Mouse (Mus musculus) lung, postnatal 4 days (tissue): ENCODE results near the gene Gad1.

Source experiments
- DNase-seq, 2 experiments: peaks; one replicate each; pipeline ENCODE4 v3.0.0; 2021

Gad1 gene

GRCm38 (mm10) chr2:70564646-70565315, 11.9 kb downstream of the Gad1 start:
- DNase-seq = no peak

DNA sequence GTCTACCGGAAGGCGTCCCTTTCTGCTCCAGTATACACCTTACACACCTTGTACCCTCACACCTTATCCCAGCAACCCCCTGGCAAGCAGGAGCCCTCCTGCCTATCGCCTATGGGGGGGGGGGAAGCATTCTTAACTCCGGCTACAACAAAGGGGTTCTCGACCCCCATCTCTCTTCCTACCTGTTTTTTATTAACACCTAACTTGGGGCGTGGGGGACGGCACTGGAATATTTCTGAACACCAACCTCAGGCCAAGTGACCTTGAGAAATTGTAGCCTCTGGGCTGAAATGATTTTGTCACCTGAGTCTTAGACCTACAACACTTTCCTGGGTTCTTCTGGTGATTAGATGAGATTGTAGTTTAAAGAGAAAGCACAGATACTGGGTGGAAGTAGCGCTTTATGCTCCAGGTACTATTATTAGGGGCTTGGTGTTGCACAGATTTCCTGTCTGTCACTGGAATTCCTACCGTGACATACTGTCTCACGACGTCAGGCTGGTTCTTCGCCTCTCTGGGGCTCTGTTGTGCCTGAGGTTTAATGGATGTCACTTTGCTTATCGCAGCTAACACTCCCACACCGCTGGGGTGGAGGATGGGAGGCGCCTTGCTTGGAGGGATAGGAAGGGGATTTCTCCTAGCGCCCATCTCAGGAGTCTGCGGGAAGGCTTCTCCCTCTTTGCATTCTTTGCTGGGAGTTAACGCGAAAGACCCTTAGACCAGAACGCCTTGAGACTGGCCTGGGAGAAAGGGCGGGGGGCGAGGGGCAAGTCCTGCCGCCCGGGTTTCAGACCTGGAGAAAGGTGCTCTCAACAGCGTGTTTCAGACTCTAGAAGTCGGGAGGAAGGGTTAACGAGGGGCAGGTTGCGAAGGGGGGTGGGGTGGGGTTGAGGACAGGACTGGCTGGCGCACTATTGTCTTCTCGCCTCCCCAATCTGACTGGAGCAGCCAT, 13.1 kb downstream of the Gad1 start:
- DNase-seq = no peak

DNA sequence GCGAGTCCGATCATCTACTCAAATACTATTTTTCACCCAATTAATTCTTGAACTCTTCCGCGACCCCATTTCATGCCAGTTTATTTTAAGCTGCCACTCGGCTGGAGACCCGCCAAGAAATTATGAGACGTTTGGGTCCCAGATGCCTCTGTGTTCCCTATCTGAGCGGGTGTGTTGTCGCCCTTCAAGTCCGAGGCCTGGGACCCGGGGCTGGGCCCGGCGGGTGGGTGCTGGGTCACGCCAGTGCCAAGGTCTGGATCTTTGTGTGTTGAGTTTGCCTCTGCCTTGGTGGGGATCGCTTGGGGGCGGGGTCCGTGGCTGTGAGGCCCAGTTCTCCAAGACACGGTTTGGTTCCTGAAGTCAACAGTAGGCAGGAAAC, 13.7 kb downstream of the Gad1 start:
- peak in 1 of 2 experiments; percentile 45 for DNase-seq

DNA sequence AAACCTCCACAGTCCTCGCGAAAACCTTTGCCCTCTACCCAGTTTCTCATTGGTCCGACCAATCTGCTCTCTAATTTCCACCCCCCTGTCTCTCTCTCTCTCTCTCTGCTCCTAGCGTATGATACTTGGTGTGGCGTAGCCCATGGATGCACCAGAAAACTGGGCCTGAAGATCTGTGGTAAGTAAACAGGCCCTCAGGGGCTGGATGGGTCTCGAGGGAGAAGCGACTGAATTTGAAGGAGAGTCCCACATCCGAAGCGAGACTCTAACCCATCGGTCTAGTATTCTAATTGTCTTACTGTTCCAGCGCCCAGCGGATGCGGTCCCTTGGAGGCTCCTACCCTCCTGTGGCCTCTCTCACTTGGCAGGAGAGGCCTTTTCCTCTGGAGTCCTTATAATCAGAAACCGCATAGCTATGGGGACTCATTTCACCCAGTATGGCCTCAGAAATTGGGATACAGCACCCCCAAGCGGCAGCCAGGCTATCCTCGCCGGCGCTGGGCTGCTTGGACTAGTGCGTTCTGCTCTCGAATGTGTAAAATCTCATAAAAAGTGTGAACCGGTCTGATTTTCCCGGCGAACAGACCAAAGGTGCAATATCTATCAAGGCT, 14.3 kb downstream of the Gad1 start:
- DNase-seq = peak; percentile 65 to 66

DNA sequence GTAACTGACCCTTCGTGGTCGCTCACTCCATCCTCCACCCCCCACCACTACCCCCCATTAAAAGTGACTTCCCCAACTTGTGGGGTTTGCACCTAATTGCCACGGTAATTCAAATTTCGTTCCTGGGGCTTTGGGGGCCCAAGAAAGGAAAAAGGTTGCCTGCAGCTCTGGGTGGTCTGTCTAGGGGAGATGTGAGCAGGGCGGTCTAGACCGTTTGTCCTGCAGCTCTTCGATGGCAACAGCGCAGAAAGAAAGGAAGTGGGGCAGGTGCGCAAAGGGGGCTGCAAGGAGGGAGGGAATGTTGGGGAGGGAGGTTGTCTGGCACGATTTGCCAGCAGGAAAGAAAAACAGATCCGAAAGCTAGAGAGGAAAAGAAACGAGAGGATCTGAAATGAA, 14.8 kb downstream of the Gad1 start:
- no peak for DNase-seq

DNA sequence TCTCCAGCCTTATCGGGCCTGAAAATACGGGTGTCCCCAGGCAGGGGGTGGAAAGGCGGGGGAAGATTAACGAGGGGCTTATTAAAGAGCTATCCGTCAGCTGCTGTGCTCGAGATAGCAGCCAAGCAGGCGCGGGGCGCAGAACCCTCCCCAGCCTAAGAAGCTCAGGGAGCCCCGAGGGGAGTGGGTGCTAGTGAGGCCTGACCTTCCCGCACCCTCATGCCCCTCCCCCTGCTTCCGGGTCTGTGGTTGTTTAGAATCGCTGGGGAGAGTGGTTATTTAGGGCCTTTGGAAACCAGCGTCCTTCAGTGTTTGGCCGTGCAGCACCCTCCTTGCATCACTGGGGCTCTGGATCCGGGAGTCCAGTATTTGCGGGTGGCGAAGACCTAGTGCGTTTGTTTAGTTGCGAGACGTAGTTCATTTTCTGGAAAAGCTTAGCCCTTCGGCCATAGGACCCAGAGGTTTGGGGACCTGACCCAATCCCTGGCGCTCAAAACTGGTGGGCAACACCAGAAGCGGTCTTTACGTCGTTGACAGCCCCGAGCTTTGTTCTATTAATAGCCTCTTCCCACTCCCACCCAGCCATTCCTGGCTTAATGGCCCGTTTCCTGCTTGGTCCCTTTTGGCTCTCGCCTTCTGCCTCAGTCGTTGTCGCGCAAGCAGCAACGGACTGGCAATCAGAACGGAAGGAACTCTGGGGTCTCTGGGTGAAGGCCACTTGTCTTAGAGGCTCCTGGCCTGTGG, 15.5 kb downstream of the Gad1 start:
- peak; percentile 40 to 52 for DNase-seq

DNA sequence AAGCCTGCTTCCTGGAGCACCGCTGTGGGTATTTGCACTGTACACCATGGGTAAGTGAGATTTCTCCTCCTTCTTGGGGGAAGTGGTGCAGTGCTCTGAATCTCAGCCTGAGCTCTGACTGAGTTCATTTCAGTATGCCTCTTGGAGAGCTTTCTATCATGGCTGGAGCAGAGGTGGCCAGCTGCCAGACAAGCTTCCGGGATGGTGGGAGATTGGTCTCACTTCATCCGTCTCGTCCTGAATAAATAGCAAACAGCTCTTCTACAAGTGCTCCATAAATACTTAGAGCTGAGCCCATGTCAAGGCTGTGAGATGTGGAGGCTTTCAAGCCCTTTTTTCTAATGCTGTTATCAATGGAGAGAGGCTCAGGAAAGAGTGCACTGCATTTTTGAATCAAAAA, 18.8 kb downstream of the Gad1 start:
- peak; percentile 35 to 66 for DNase-seq

DNA sequence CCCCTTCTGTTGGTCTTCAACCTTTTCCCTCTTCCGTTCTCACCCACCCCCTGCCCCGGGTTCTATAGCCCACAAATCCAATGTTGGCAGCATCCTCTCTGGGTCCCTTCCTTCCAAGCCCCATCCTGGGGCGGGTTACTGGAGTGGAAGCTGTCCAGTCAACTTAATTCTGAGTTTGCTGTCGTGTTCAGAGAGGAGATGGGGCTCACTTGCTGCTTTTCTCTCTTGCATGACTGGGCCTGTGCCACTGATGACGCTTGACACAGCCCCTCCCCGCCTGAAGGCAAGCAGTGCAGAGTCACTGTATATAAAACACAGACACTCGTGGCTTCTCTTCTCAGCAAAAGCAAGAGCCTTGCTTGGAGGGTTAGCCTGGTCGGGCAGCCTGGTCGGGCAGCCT, 19.4 kb downstream of the Gad1 start:
- peak; percentile 27 to 36 for DNase-seq

DNA sequence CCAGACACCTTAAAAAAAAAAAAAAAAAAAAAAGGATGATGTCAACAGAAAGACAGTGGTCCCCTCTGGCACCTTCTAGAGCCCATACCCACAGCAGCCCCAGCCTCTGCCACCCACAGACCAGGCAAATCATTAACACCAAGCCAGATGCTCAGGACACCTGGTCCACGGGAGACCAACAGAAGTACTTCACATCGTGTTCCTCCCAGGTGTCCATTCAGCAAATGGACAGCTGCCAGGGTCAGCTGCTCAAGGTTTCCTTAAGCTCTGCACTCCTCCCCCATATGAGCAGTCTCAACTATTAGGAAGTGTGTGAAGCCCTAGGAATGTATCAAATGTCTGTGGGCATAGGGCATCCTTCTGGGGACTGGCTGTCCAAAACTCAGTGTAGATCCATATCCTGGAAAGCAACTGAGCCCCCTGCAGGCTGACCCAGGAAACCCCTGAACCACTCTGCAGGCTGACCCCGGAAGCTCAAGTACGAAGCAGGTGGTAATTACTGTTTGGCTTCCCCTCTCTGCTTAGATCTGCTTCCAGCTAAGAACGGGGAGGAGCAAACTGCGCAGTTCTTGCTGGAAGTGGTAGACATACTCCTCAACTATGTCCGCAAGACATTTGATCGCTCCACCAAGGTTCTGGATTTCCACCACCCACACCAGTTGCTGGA, 20.8 kb downstream of the Gad1 start:
- no peak for DNase-seq

DNA sequence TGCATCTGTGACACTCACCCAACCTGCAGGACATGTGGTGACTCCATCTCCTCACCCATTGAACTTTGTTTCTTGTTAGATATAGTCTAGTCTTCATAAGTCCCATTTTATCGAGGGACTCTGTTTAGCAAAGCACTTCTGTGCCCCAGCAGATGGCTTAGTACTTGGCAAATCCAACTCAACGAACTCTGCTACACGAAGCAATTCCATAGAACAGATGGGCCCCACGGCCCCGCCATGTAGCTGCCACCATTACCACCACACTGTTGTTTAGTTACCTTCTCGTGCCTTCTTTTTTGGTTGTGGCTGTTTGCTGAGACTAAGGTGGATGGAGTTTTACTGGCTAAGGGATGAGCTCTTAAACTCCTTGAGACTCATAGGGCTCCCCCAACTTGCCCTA, 35.3 kb downstream of the Gad1 start:
- no peak for DNase-seq

DNA sequence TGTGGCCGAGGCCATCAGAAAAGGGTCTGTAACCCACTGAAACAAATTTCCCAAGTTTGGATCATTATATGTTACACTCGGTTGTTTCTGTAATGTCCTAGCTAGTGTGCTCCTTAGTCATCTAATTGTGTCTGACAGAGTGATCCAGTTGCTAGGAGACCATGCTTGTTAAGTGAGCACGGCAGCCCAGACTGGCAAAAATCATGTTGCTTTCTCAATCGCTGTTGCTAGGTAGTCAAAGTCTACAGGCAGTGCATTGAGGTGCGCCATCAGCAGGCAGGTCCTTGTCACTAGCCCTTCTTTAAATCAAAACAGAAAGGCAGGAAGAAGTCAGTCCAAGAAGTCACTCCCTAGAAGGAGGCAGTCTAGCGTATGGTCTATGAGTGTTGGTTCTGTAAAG, 39.6 kb downstream of the Gad1 start:
- no peak for DNase-seq

DNA sequence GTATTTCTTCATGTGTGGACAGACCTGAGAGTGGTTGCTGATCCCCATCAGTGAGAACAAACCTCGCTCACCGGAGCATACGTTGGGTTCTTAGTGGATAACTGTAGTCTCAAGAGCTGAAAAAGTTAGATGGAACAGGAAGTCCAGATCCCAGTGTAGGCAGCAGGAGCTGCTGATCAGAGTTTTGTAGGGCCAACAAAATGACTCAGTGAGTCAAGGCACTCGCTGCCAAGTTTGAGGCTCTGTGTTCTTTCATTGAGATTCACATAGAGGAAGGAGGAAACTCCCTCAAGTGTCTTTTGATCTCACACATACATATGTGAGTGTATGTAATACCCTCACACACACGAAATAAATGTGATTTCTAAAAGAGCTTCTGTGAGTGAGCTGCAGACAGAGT, 40.8 kb downstream of the Gad1 start:
- no peak for DNase-seq

- no peak for DNase-seq
These were observed 43.0 kb downstream of the Gad1 start for GRCm38 (mm10) chr2:70595896-70596295.

- no peak for DNase-seq
These were observed 56.9 kb downstream of the Gad1 start for GRCm38 (mm10) chr2:70609769-70610168.

GRCm38 (mm10) chr2:70614745-70615351, 62.0 kb downstream of the Gad1 start:
- DNase-seq = peak; percentile 8 to 32

DNA sequence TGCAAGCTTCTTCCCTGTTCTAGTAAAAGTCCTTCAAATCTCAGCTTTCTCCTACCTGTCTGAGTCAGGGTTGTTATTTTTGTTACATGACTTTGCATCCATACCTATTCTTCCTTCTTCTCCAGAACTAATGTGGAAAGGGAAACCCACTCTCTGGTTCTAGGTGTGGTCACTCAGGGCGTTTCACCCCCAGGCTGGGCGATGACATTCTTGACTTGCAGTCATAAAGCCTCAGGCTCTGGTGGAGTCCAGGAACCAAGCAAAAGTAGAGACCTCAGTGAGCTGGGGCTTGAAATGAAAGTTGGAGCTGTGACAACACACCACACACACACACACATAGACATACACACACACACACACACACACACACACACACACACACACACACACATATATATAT, 63.2 kb downstream of the Gad1 start:
- DNase-seq = no peak

DNA sequence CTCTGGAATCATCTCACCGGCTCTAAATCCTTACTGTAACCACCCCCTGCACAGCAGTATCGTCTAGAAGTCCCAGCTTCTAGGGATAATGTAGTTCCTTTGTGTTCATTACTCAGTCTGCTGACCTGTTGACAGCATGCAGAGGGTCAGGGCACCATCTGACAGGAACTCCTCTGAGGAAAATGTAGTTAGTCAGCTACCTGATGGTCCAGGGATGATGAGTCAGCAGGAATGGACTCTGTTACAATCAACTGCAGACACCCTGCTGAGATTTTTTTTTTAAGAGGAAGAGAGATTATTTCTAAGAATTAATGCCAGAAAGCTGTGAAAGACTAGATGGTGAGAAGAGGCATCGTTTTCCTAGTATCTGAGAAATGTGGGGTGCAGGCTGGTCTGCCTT, 63.7 kb downstream of the Gad1 start:
- DNase-seq = no peak

DNA sequence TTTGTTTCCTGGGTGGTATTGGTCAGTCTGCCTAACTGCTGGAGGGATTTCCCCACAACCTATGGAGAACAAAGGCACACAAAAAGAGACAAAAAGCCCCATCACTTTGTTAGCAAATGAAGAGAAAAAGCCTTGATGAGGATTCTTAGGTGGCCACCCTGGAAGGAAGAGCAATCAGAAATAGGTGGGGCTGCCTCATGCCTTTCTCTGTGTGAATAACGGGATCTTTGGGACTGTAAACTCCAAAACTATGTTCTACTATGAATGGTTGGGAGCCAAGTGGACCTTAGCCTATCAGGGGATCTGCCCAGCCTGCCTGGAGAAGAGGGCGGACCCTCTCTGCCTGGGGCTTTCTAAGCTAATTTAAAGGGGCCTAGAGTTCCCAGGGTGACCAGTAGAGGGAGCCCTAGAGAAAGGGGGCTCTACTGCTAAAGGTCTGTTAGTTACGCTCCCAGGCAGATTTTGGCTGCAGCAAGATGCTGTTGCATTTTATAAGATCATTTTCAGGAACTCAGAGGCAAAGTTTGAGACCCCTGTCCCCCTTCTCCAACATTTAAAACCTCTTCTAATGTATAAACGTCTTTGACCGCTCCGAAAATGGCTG, 66.5 kb downstream of the Gad1 start:
- DNase-seq = no peak

GRCm38 (mm10) chr2:70620225-70620624, 67.4 kb downstream of the Gad1 start:
- DNase-seq = peak in 1 of 2 experiments; percentile 43

DNA sequence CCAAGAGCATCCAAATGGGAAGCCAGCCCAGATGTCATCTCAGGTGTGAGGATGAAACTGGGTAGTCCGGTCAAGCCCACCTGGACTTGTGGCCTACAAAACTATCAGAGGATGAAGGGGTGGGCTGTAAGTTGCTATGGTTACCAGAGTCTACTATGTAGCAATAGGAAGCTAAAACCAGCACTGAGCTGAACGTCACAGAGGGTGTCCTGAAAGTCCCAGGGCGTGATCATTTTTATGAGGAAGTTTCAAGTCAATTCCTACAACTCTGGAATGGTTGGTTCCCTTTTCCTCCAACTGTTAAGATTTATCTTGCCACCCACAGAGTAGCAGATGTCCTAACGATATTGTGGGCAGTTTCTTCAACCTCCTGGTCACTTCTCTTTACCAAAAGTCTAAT, 69.4 kb downstream of the Gad1 start:
- no peak for DNase-seq

GRCm38 (mm10) chr2:70625761-70626160, 72.9 kb downstream of the Gad1 start:
- no peak for DNase-seq

GRCm38 (mm10) chr2:70628397-70628796, 75.5 kb downstream of the Gad1 start:
- DNase-seq = no peak
